In the genomic region with DNA sequence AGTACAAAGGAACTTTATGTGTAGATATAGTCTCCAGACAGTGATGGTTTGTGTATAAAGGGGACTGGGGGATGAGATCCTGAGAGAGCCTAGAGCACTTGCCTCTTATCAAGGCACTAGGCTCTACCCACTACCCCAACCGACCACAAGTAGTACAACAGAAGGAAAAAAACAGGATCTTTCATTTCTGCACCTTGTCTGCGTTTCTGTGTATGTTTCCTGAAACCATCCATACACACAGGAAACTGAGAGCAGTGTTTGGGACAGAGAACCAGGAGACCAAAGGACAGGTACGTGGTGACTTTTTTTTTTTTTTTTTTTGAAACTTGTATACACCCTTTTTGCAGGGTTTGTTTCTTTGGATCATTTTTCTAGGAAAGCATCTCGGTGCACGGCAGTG, we compare ENCODE assay signal across 8 mouse cellular contexts. TPM values are rescaled to one million over a fixed set of nuclear protein-coding genes. Genes with fewer than 3 reads are reported as not detected.
DNase-seq lines count a peak whose midpoint lies in the region; ATAC-seq lines count a peak whose summit lies in the region.

No protein-coding gene starts in this region.

- peak overlapping the region; percentile 85 for H3K4me2 ChIP-seq in forebrain, embryonic 11.5 days (ENCODE audit: low read depth, low read length, severe bottlenecking)
- peak overlapping the region; percentile 94 for H3K4me2 ChIP-seq in liver, embryonic 15.5 days

- H3K9ac ChIP-seq in forebrain, embryonic 11.5 days (ENCODE audit: low read length): peak overlapping the region; percentile 86
- H3K9ac ChIP-seq in liver, embryonic 15.5 days: peak overlapping the region; percentile 81

- no peaks in the 10 kb centered on the region for H3K9me3 ChIP-seq in forebrain, embryonic 11.5 days (ENCODE audit: control insufficient read depth, low read length)
- H3K9me3 ChIP-seq in liver, embryonic 15.5 days (replicated peaks): no peaks in the 10 kb centered on the region

- no peak overlapping the region for H3K27ac ChIP-seq in forebrain, embryonic 11.5 days (ENCODE audit: low read depth, low read length)
- H3K27ac ChIP-seq in liver, embryonic 15.5 days (replicated peaks): no peak overlapping the region; the same call in 1 of the 2 replicates

- WGBS in forebrain, embryonic 11.5 days: 13% methylated on average over 5 of the region's 5 CpGs
- WGBS in liver, embryonic 15.5 days (ENCODE audit: insufficient replicate concordance): 2% methylated on average over 5 of the region's 5 CpGs

- H3K36me3 ChIP-seq in forebrain, embryonic 11.5 days (ENCODE audit: control insufficient read depth, insufficient read depth, low read length): no peaks in the 10 kb centered on the region
- no peaks in the 10 kb centered on the region for H3K36me3 ChIP-seq in liver, embryonic 15.5 days (replicated peaks)

- peak overlapping the region; percentile 76 for H3K4me3 ChIP-seq in forebrain, embryonic 11.5 days (ENCODE audit: low read depth, low read length)
- H3K4me3 ChIP-seq in liver, embryonic 15.5 days (replicated peaks): peak overlapping the region; percentile 89

- no peaks in the 10 kb centered on the region for H3K27me3 ChIP-seq in forebrain, embryonic 11.5 days (ENCODE audit: control insufficient read depth, insufficient read depth, low read length)
- H3K27me3 ChIP-seq in liver, embryonic 15.5 days: peaks cover 13% of the 10 kb centered on the region; the same call in 1 of the 2 replicates

- H3K4me1 ChIP-seq in forebrain, embryonic 11.5 days (replicated peaks; ENCODE audit: control insufficient read depth, insufficient read depth, low read length): peaks cover 7% of the 10 kb centered on the region; the same call in 1 of the 2 replicates
- peaks cover 38% of the 10 kb centered on the region for H3K4me1 ChIP-seq in liver, embryonic 15.5 days (replicated peaks)

- no peak for ATAC-seq in forebrain, embryonic 11.5 days (replicated peaks; ENCODE audit: low FRiP score)
- ATAC-seq in liver, embryonic 15.5 days (ENCODE audit: insufficient read depth): no peak

- DNase-seq in embryo, embryonic 10 days (ENCODE audit: low spot score): peak; percentile 26
- no peak for DNase-seq in embryo, embryonic 9.5 days (ENCODE audit: extremely low spot score)
- DNase-seq in 3T3-L1 (ENCODE audit: low read depth, low spot score): peak; percentile 23
- no peak for DNase-seq in forebrain, embryonic 11.5 days (ENCODE audit: low spot score)
- no peak for DNase-seq in adrenal gland, postnatal 10 days
- DNase-seq in spleen, postnatal 14 days (ENCODE audit: low spot score in 2 of 2): no peak
- no peak for DNase-seq in layer of hippocampus, postnatal 14 days (ENCODE audit: low spot score in 2 of 2)

RNA-seq across cellular contexts. Expression of gene Eefsec, which starts 0.7 kb away (rescaled TPM):
- 41.3 and 48.5 TPM in 2 replicates for polyA plus RNA-seq in forebrain, embryonic 11.5 days (2014; fragmentation: Nextera tagmentation; extraction: Ambion mirVana)
- polyA plus RNA-seq in liver, embryonic 15.5 days (2015; fragmentation: Nextera tagmentation; extraction: Ambion mirVana): 17.1 and 17.9 TPM in 2 replicates
- total RNA-seq in adrenal gland, postnatal 10 days (2021): 10 to 100 TPM; 14.8 to 18.0 TPM
- total RNA-seq in layer of hippocampus, postnatal 14 days (2021): 10 to 100 TPM; 21.4 to 23.5 TPM

RNA-seq across cellular contexts. Expression of gene Ruvbl1, which starts 19.5 kb away (rescaled TPM):
- 166 and 175 TPM in 2 replicates for polyA plus RNA-seq in forebrain, embryonic 11.5 days (2014; fragmentation: Nextera tagmentation; extraction: Ambion mirVana)
- 68.2 and 73.7 TPM in 2 replicates for polyA plus RNA-seq in liver, embryonic 15.5 days (2015; fragmentation: Nextera tagmentation; extraction: Ambion mirVana)
- 10 to 100 TPM; 31.4 to 34.8 TPM for total RNA-seq in adrenal gland, postnatal 10 days (2021)
- 10 to 100 TPM; 35.9 to 36.6 TPM for total RNA-seq in layer of hippocampus, postnatal 14 days (2021)

Comparison
In these comparisons a context has a peak if more than half of its experiments do, and no peak if none do; other contexts are left out.
1. DNase-seq: peak in embryo, embryonic 10 days (single experiment) and 3T3-L1 (single experiment); none in embryo, embryonic 9.5 days (single experiment), forebrain, embryonic 11.5 days (single experiment), adrenal gland, postnatal 10 days (single experiment), spleen, postnatal 14 days (0 of 2) and layer of hippocampus, postnatal 14 days (0 of 2).